Mouse (Mus musculus) embryo, embryonic 9.5 days (tissue): ENCODE data around the gene Ncbp1.

Experiments
- DNase-seq: peaks from one replicate; pipeline ENCODE4 v3.0.0-alpha.2; 2017; ENCODE audit errors: extremely low spot score

The Ncbp1 gene

GRCm38 (mm10) chr4:46138287-46139222, at the start of gene Ncbp1, which contains the start of gene Tstd2:
Gene Ncbp1, plus strand, starts transcription at chr4:46138613.
Gene Tstd2, minus strand, starts transcription at chr4:46138694.
- DNase-seq, result peak; percentile 93

GRCm38 (mm10) chr4:46089524-46090125, 48.8 kb upstream of the Ncbp1 start:
- no peak for DNase-seq

- DNase-seq, result no peak
Observed at GRCm38 (mm10) chr4:46092429-46093076, 45.9 kb upstream of the Ncbp1 start.

GRCm38 (mm10) chr4:46094916-46095825, 43.2 kb upstream of the Ncbp1 start:
- DNase-seq, result no peak

GRCm38 (mm10) chr4:46095826-46096159, 42.6 kb upstream of the Ncbp1 start:
- DNase-seq, result no peak

GRCm38 (mm10) chr4:46096546-46096945, 41.9 kb upstream of the Ncbp1 start:
- DNase-seq, result no peak

GRCm38 (mm10) chr4:46097591-46097990, 40.8 kb upstream of the Ncbp1 start:
- DNase-seq, result no peak

GRCm38 (mm10) chr4:46099132-46099531, 39.3 kb upstream of the Ncbp1 start:
- no peak for DNase-seq

- no peak for DNase-seq
Observed at GRCm38 (mm10) chr4:46100539-46100938, 37.9 kb upstream of the Ncbp1 start.

GRCm38 (mm10) chr4:46101211-46101711, 37.2 kb upstream of the Ncbp1 start:
- DNase-seq, result peak; percentile 54

- no peak for DNase-seq
Observed at GRCm38 (mm10) chr4:46102078-46102769, 36.2 kb upstream of the Ncbp1 start.

- DNase-seq, result no peak
Observed at GRCm38 (mm10) chr4:46110084-46110483, 28.3 kb upstream of the Ncbp1 start.

- DNase-seq, result no peak
Observed at GRCm38 (mm10) chr4:46111361-46111760, 27.1 kb upstream of the Ncbp1 start.

GRCm38 (mm10) chr4:46115308-46115707, 23.1 kb upstream of the Ncbp1 start:
- no peak for DNase-seq

GRCm38 (mm10) chr4:46116544-46117175, 21.8 kb upstream of the Ncbp1 start:
- DNase-seq, result no peak

- no peak for DNase-seq
Observed at GRCm38 (mm10) chr4:46117536-46117935, 20.9 kb upstream of the Ncbp1 start.

- DNase-seq, result no peak
Observed at GRCm38 (mm10) chr4:46119514-46120094, 18.8 kb upstream of the Ncbp1 start.

GRCm38 (mm10) chr4:46120767-46121166, 17.6 kb upstream of the Ncbp1 start:
- no peak for DNase-seq

- no peak for DNase-seq
Observed at GRCm38 (mm10) chr4:46123358-46123757, 15.1 kb upstream of the Ncbp1 start.

GRCm38 (mm10) chr4:46126541-46126940, 11.9 kb upstream of the Ncbp1 start:
- peak; percentile 53 for DNase-seq
